Mouse (Mus musculus) kidney, postnatal 0 days (tissue): ENCODE data around the gene Gli3. TPM values are rescaled to one million over a fixed set of nuclear protein-coding genes. Genes with fewer than 3 reads are reported as not detected.

Experiments
- ATAC-seq: fragments of 200-750 bp; cut with Nextera tagmentation; replicated peaks from 2 replicates; pipeline ENCODE4 v1.8.0; 2017; ENCODE audit warnings: low read depth, moderate number of reproducible peaks, moderate TSS enrichment, moderate library complexity; ENCODE audit not compliant: low FRiP score
- DNase-seq: peaks from one replicate; pipeline ENCODE4 v3.0.0-alpha.2; 2016; ENCODE audit warnings: low spot score
- H3K27ac ChIP-seq: fragments of 300-500 bp; sonication (generic); 2 replicates; pipeline ENCODE4 v1.5.1; 2014; ENCODE audit warnings: mild to moderate bottlenecking
- H3K27me3 ChIP-seq: fragments of 300-500 bp; sonication (generic); 2 replicates; pipeline ENCODE4 v1.6.1; 2014; ENCODE audit warnings: low read length, mixed read lengths; ENCODE audit not compliant: insufficient read depth
- H3K36me3 ChIP-seq: fragments of 300-500 bp; sonication (generic); 2 replicates; pipeline ENCODE4 v1.6.1; 2014; ENCODE audit warnings: low read length, mixed read lengths; ENCODE audit not compliant: insufficient read depth
- H3K4me1 ChIP-seq: fragments of 300-500 bp; sonication (generic); replicated peaks from 2 replicates; pipeline ENCODE4 v1.6.1; 2014; ENCODE audit warnings: antibody characterized with exemption, low read length, mixed read lengths; ENCODE audit not compliant: insufficient read depth
- H3K4me2 ChIP-seq: fragments of 300-500 bp; sonication (generic); 2 replicates; pipeline ENCODE4 v1.6.1; 2014; ENCODE audit warnings: mild to moderate bottlenecking, low read length, moderate library complexity, mixed read lengths
- H3K4me3 ChIP-seq: fragments of 300-500 bp; sonication (generic); replicated peaks from 2 replicates; pipeline ENCODE4 v1.5.1; 2014; ENCODE audit warnings: low read depth, low read length
- H3K9ac ChIP-seq: fragments of 300-500 bp; sonication (generic); 2 replicates; pipeline ENCODE4 v1.6.1; 2014; ENCODE audit warnings: low read depth, low read length
- H3K9me3 ChIP-seq: fragments of 300-500 bp; sonication (generic); replicated peaks from 2 replicates; pipeline ENCODE4 v1.6.1; 2016; ENCODE audit warnings: low read length, inconsistent platforms, mixed read lengths
- CTCF ChIP-seq: IDR thresholded peaks from 2 replicates; pipeline ENCODE4 v1.5.1; 2016; ENCODE audit warnings: antibody characterized with exemption, low read depth, mild to moderate bottlenecking, moderate library complexity
- WGBS: fragments of 180-500 bp; shearing (Covaris S2); extraction: QIAGEN DNeasy Blood & Tissue Kit; methylation state at CpG from one replicate; pipeline ENCODE4 v1.1.7; 2014; 5-methylcytosine and 5-hydroxymethylcytosine counted together
- polyA plus RNA-seq: library from polyadenylated mRNA; unstranded; fragments of >200 nt; fragmentation: Nextera tagmentation; extraction: Ambion mirVana; gene quantifications from 2 replicates; pipeline ENCODE4 v1.2.1, GENCODE M21; 2015

Gene Gli3
- polyA plus RNA-seq, 1 experiment from 2014 or later = 7.7 TPM

GRCm38 (mm10) chr13:15691751-15692464, 228.9 kb downstream of the Gli3 start:
- WGBS = 58% methylated on average over 5 of the region's 5 CpGs
- DNase-seq = no peak
- TF ChIP-seq CTCF = no peak

DNA sequence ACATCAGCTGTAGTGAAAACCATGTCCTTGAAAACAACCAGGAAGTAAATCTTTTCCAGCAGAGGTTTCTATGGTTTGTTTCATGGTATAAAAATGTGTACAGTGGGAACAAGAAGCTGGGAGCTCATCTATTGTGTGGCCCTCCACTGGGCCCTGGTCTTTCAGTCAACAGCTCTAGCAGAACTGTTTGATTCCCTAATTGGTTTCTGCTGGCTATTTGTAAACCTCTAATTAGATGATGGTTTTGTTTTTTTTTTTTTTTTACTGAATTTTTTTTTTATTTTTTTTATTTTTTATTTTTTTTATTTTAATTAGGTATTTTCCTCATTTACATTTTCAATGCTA, 229.4 kb downstream of the Gli3 start:
- Histone ChIP-seq H3K27ac (no peak overlapping the region), H3K9ac (no peak overlapping the region), H3K27me3 (no peaks in the 10 kb centered on the region), H3K4me3 (no peak overlapping the region), H3K9me3 (no peaks in the 10 kb centered on the region), H3K36me3 (no peaks in the 10 kb centered on the region), H3K4me2 (no peak overlapping the region), H3K4me1 (0 out of 2 replicates have a peak, but pooled peaks cover 3% of the 10 kb centered on the region)
- ATAC-seq (no peak), DNase-seq (no peak)
- no peak for TF ChIP-seq CTCF

More at GRCm38 (mm10) chr13:15691751-15692464, 228.9 kb downstream of the Gli3 start:
- H3K9me3 ChIP-seq = no peaks in the 10 kb centered on the region
- H3K9ac ChIP-seq = no peak overlapping the region
- no peak overlapping the region for H3K4me3 ChIP-seq
- H3K4me2 ChIP-seq = no peak overlapping the region
- H3K4me1 ChIP-seq = 0 out of 2 replicates have a peak, but pooled peaks cover 3% of the 10 kb centered on the region
- ATAC-seq = no peak
- no peak overlapping the region for H3K27ac ChIP-seq
- no peaks in the 10 kb centered on the region for H3K27me3 ChIP-seq
- H3K36me3 ChIP-seq = no peaks in the 10 kb centered on the region

DNA sequence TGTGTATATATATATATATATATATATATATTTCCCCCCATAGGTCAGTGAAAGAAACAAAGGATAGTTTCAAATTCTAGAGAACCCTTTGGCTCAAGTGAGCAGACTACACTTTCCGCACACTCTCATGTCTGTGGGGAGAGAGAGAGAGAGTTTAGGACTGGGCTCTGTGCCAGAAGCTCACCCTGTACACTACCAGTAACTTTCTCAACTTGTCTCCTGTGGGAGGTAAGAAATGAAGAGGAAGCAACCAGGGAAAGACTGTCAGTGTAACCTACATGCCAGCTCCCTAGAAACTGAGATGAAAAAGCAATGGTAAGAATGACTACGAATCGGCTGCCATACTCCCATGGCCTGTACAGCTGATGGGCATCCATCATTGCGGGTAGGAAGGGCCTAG, 235.2 kb downstream of the Gli3 start:
- no peak for TF ChIP-seq CTCF
- no peak overlapping the region for H3K27ac ChIP-seq
- ATAC-seq (no peak), DNase-seq (no peak)
- no peaks in the 10 kb centered on the region for H3K4me1 ChIP-seq
- H3K36me3 ChIP-seq = no peaks in the 10 kb centered on the region
- H3K4me3 ChIP-seq = no peak overlapping the region
- H3K4me2 ChIP-seq = no peak overlapping the region
- 87% methylated on average over 4 of the region's 4 CpGs for WGBS
- H3K9ac ChIP-seq = no peak overlapping the region
- no peaks in the 10 kb centered on the region for H3K9me3 ChIP-seq
- H3K27me3 ChIP-seq = no peaks in the 10 kb centered on the region

GRCm38 (mm10) chr13:15699116-15699515, 236.1 kb downstream of the Gli3 start:
- Histone ChIP-seq H3K9me3 (no peaks in the 10 kb centered on the region), H3K27ac (no peak overlapping the region), H3K9ac (no peak overlapping the region), H3K4me1 (no peaks in the 10 kb centered on the region), H3K4me2 (no peak overlapping the region), H3K27me3 (no peaks in the 10 kb centered on the region), H3K4me3 (no peak overlapping the region), H3K36me3 (no peaks in the 10 kb centered on the region)
- ATAC-seq (no peak), DNase-seq (no peak)
- TF ChIP-seq CTCF = no peak
- WGBS = 83% methylated on average over 6 of the region's 6 CpGs

DNA sequence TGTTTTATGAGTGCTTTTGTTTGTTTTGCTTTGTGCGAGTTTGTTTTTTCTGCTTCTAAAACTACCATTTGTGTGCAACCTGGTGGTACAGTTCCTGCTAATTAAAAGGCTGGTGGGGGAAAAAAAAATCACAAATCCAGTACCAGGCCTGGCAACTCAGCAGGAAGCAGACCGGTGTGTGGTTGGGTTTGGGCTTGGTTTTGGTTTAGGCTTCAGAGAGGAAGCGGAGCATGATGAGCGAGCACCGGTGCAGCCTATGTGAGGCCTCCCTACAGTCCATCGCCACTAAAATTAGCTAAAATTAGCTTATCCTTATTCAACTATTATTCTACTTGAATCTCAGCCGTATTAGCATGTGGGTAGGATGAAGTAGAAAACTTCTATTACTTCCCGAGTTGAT, 241.6 kb downstream of the Gli3 start:
- no peak for TF ChIP-seq CTCF
- Histone ChIP-seq H3K36me3 (no peaks in the 10 kb centered on the region), H3K4me3 (no peak overlapping the region), H3K4me2 (no peak overlapping the region), H3K9ac (no peak overlapping the region), H3K4me1 (no peaks in the 10 kb centered on the region), H3K9me3 (no peaks in the 10 kb centered on the region), H3K27ac (no peak overlapping the region), H3K27me3 (no peaks in the 10 kb centered on the region)
- no peak for DNase-seq
- WGBS = 81% methylated on average over 8 of the region's 8 CpGs
- ATAC-seq = no peak

DNA sequence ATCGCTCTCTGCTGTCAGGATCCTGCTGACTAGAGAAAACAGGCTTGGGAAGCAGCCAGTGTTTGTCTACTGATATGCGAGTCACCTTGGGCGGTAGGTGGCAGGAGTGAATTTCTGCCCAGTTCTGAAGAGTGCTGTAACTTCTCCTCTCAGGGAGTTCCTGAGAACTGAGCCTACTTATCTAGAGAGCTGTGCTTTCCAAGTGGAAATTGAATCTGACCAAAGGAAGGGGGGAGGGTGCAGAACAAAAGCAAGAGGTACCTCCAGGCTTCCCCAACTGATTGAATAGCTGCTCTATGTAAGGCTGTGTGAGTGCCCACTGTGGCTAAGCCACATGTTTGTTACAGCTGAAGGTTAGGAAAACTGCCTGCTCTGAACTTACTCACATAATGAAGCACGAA, 244.4 kb downstream of the Gli3 start:
- H3K27ac ChIP-seq = no peak overlapping the region
- ATAC-seq (no peak; the same call in 1 of the 2 replicates), DNase-seq (peak; percentile 14)
- TF ChIP-seq CTCF = peak; percentile 6; the same call in 1 of the 2 replicates
- 63% methylated on average over 4 of the region's 4 CpGs for WGBS
- H3K9me3 ChIP-seq = no peaks in the 10 kb centered on the region
- H3K27me3 ChIP-seq = no peaks in the 10 kb centered on the region
- no peaks in the 10 kb centered on the region for H3K36me3 ChIP-seq
- H3K4me3 ChIP-seq = no peak overlapping the region
- H3K9ac ChIP-seq = no peak overlapping the region
- no peaks in the 10 kb centered on the region for H3K4me1 ChIP-seq
- no peak overlapping the region for H3K4me2 ChIP-seq

- H3K9ac ChIP-seq = no peak overlapping the region
- no peak for DNase-seq
- no peak for TF ChIP-seq CTCF
- no peaks in the 10 kb centered on the region; the same call in 1 of the 2 replicates for H3K36me3 ChIP-seq
- no peak overlapping the region for H3K27ac ChIP-seq
- H3K4me3 ChIP-seq = no peak overlapping the region
- H3K4me2 ChIP-seq = no peak overlapping the region
- no peaks in the 10 kb centered on the region for H3K9me3 ChIP-seq
- no peak for ATAC-seq
- no peaks in the 10 kb centered on the region for H3K27me3 ChIP-seq
- no peaks in the 10 kb centered on the region for H3K4me1 ChIP-seq
- 94% methylated on average over 7 of the region's 7 CpGs for WGBS
Observed at GRCm38 (mm10) chr13:15713486-15713885, 250.5 kb downstream of the Gli3 start.
